Mouse (Mus musculus) kidney, embryonic 14.5 days (tissue): Measurements from ENCODE around the gene Gpatch1. TPM values are rescaled to one million over a fixed set of nuclear protein-coding genes. Genes with fewer than 3 reads are reported as not detected.

Experiments
- ATAC-seq: fragments of 200-750 bp; cut with Nextera tagmentation; 2 replicates; pipeline ENCODE4 v1.8.0; 2017; ENCODE audit warnings: moderate number of reproducible peaks, mild to moderate bottlenecking, moderate TSS enrichment, moderate library complexity; ENCODE audit not compliant: low FRiP score, low TSS enrichment
- H3K27ac ChIP-seq: fragments of 300-500 bp; sonication (generic); 2 replicates; pipeline ENCODE4 v1.5.1; 2014; ENCODE audit warnings: low read depth, mild to moderate bottlenecking, low read length, moderate library complexity, mixed read lengths
- H3K27me3 ChIP-seq: fragments of 300-500 bp; sonication (generic); 2 replicates; pipeline ENCODE4 v1.6.1; 2014; ENCODE audit warnings: mild to moderate bottlenecking, low read length; ENCODE audit not compliant: control insufficient read depth, insufficient read depth
- H3K36me3 ChIP-seq: fragments of 300-500 bp; sonication (generic); 2 replicates; pipeline ENCODE4 v1.6.1; 2014; ENCODE audit warnings: low read length, mixed read lengths; ENCODE audit not compliant: control insufficient read depth, insufficient read depth
- H3K4me1 ChIP-seq: fragments of 300-500 bp; sonication (generic); 2 replicates; pipeline ENCODE4 v1.6.1; 2014; ENCODE audit warnings: low read length, mixed read lengths; ENCODE audit not compliant: control insufficient read depth, insufficient read depth
- H3K4me2 ChIP-seq: fragments of 300-500 bp; sonication (generic); replicated peaks from 2 replicates; pipeline ENCODE4 v1.6.1; 2014; ENCODE audit warnings: low read depth, mild to moderate bottlenecking, low read length
- H3K4me3 ChIP-seq: fragments of 300-500 bp; sonication (generic); 2 replicates; pipeline ENCODE4 v1.5.1; 2014; ENCODE audit warnings: mild to moderate bottlenecking, low read length
- H3K9ac ChIP-seq: fragments of 300-500 bp; sonication (generic); 2 replicates; pipeline ENCODE4 v1.6.1; 2014; ENCODE audit warnings: low read depth, mild to moderate bottlenecking, low read length, moderate library complexity
- H3K9me3 ChIP-seq: fragments of 300-500 bp; sonication (generic); 2 replicates; pipeline ENCODE4 v1.6.1; 2016; ENCODE audit warnings: low read length; ENCODE audit not compliant: control insufficient read depth
- WGBS: fragments of 180-500 bp; shearing (Covaris S2); extraction: QIAGEN DNeasy Blood & Tissue Kit; methylation state at CpG from one replicate; pipeline ENCODE4 v1.1.7; 2014; 5-methylcytosine and 5-hydroxymethylcytosine counted together
- polyA plus RNA-seq: library from polyadenylated mRNA; unstranded; fragments of >200 nt; fragmentation: Nextera tagmentation; extraction: Ambion mirVana; gene quantifications from 2 replicates; pipeline ENCODE4 v1.2.1, GENCODE M21; 2014

Gene Gpatch1
- polyA plus RNA-seq, 1 experiment from 2014 or later, result 20.5 TPM

DNA sequence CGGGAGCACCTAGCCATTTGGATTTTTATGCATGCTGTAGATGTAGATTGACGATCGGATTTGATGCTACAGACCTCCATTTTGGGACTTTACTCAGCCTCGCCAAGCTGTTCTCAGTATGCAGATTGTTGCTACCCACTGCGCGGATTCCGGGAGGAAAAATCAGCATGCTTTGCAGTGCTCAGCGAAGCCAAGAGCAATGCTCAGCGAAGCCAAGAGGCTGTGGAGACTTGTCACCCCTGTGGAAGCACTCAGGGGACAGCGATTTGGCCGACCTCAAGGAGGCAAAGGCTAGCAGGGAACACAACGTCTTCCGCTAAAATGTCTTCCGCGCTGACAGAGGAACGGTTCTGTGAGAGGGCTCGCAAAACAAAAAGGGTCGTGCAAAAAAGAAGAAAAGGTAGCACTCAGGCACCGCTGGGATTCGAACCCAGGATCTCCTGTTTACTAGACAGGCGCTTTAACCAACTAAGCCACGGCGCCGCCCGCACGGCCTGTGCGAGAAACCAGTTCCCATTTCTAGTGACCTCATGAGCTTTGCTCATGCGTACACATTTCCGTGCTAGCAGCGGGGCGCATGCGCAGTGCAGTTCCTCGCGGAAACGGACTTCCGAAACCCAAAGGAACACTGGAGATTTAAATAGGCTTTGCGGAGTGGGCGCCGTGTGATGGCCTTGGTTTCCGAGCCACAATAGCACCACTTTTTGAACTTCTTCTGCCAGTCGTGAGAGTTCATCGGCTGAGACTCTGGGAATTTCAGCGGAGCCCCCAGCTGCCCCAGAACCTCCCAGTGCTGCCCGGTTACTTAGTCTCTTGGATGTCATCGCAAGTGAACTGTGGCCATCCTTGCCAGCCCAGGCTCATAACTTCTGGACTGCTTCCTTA lies 83.6 kb downstream of the Gpatch1 start:
- peaks cover 2% of the 10 kb centered on the region; the same call in 1 of the 2 replicates for H3K9me3 ChIP-seq
- peak overlapping the region; percentile 96 for H3K27ac ChIP-seq
- WGBS, result under 1% methylated on average over 45 of the region's 45 CpGs
- peak overlapping the region; percentile 59 for H3K4me3 ChIP-seq
- peak; percentile 95 for ATAC-seq
- H3K27me3 ChIP-seq, result no peaks in the 10 kb centered on the region
- H3K4me1 ChIP-seq, result 0 out of 2 replicates have a peak, but pooled peaks cover 4% of the 10 kb centered on the region
- H3K4me2 ChIP-seq, result peak overlapping the region; percentile 54
- no peaks in the 10 kb centered on the region for H3K36me3 ChIP-seq
- peak overlapping the region; percentile 69 for H3K9ac ChIP-seq

GRCm38 (mm10) chr7:35233861-35234260 lies 84.4 kb downstream of the Gpatch1 start:
- no peak for ATAC-seq
- Histone ChIP-seq H3K9me3 (peaks cover 2% of the 10 kb centered on the region; the same call in 1 of the 2 replicates), H3K27ac (peak overlapping the region; percentile 88), H3K9ac (peak overlapping the region; percentile 69), H3K4me3 (peak overlapping the region; percentile 59), H3K4me1 (0 out of 2 replicates have a peak, but pooled peaks cover 4% of the 10 kb centered on the region), H3K36me3 (no peaks in the 10 kb centered on the region), H3K27me3 (no peaks in the 10 kb centered on the region), H3K4me2 (peak overlapping the region; percentile 52)
- 44% methylated on average over 12 of the region's 12 CpGs for WGBS

- Histone ChIP-seq H3K27me3 (no peaks in the 10 kb centered on the region), H3K4me2 (no peak overlapping the region), H3K9me3 (peaks cover 2% of the 10 kb centered on the region; the same call in 1 of the 2 replicates), H3K27ac (no peak overlapping the region), H3K4me3 (no peak overlapping the region), H3K9ac (no peak overlapping the region), H3K4me1 (0 out of 2 replicates have a peak, but pooled peaks cover 4% of the 10 kb centered on the region), H3K36me3 (no peaks in the 10 kb centered on the region)
- 32% methylated on average over 13 of the region's 13 CpGs for WGBS
- ATAC-seq, result no peak
Measured at GRCm38 (mm10) chr7:35232796-35233455, 85.3 kb downstream of the Gpatch1 start.

DNA sequence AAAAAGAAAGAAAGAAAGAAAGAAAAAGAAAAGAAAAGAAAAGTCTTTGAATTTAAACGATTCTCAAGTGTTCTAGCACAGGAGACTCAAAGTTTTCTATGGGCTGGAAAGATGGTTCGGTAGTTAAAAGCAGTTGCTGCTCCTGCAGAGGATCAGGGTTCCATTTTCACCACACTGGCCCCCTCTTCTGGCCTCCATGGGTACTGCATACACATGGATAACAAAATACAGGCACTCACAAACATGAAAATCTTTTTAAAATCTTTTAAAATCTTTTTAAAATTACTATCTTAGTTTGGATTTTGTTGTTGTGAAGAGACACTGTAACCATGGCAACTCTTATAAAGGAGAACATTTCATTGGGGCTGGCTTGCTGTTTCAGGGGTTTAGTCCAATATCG lies 87.9 kb downstream of the Gpatch1 start:
- Histone ChIP-seq H3K9me3 (peaks cover 2% of the 10 kb centered on the region; the same call in 1 of the 2 replicates), H3K4me3 (no peak overlapping the region), H3K4me1 (0 out of 2 replicates have a peak, but pooled peaks cover under 1% of the 10 kb centered on the region), H3K27me3 (no peaks in the 10 kb centered on the region), H3K4me2 (no peak overlapping the region), H3K36me3 (no peaks in the 10 kb centered on the region), H3K27ac (no peak overlapping the region), H3K9ac (no peak overlapping the region)
- no peak for ATAC-seq
- WGBS, result 77% methylated on average over 3 of the region's 3 CpGs

Other genes with a start within 250 kb of the Gpatch1 start
- gene Cebpa, start 199.1 kb downstream of the Gpatch1 start, polyA plus RNA-seq, result 0.92 and 1.5 TPM in 2 replicates
- gene Slc7a10, start 132.1 kb downstream of the Gpatch1 start, polyA plus RNA-seq, result 0.47 and 0.70 TPM in 2 replicates
- 7.6 and 9.7 TPM in 2 replicates for gene Lrp3, start 102.9 kb downstream of the Gpatch1 start, polyA plus RNA-seq
- gene Rhpn2, start 15.7 kb upstream of the Gpatch1 start, polyA plus RNA-seq, result 10.2 and 15.7 TPM in 2 replicates
- 14.5 and 18.0 TPM in 2 replicates for gene Faap24, start 78.4 kb upstream of the Gpatch1 start, polyA plus RNA-seq
- 40.2 and 59.9 TPM in 2 replicates for gene Cep89, start 78.6 kb upstream of the Gpatch1 start, polyA plus RNA-seq
- gene Slc7a9, start 130.4 kb upstream of the Gpatch1 start, polyA plus RNA-seq, result 4.1 and 4.6 TPM in 2 replicates
- gene Tdrd12, start 219.3 kb upstream of the Gpatch1 start, polyA plus RNA-seq, result 0.26 and 0.30 TPM in 2 replicates
- 63.7 and 65.5 TPM in 2 replicates for gene Nudt19, start 237.9 kb upstream of the Gpatch1 start, polyA plus RNA-seq